ENCODE assay signal across 9 mouse cellular contexts in genomic region chr4:108798083-108798830, GRCm38 (mm10). TPM values are rescaled to one million over a fixed set of nuclear protein-coding genes. Genes with fewer than 3 reads are reported as not detected.
DNase-seq lines count a peak whose midpoint lies in the region; ATAC-seq lines count a peak whose summit lies in the region.
"Had no signal": no experiment of that assay in that cellular context is flagged by ENCODE, and none has a peak within 500 bp of the region (broad histone marks: within the 10 kb centered on the region; RNA-seq: fewer than 3 reads in every experiment).

No protein-coding gene starts in this region.

- no peak overlapping the region for H3K4me3 ChIP-seq in forebrain, embryonic 15.5 days
- H3K4me3 ChIP-seq: heart, embryonic 13.5 days had no signal

- no peaks in the 10 kb centered on the region for H3K27me3 ChIP-seq in forebrain, embryonic 15.5 days
- H3K27me3 ChIP-seq: heart, embryonic 13.5 days had no signal

- no peak overlapping the region for H3K27ac ChIP-seq in forebrain, embryonic 15.5 days (replicated peaks)
- H3K27ac ChIP-seq: heart, embryonic 13.5 days had no signal

- WGBS in forebrain, embryonic 15.5 days: 57% methylated on average over 2 of the region's 2 CpGs

- H3K4me2 ChIP-seq in forebrain, embryonic 15.5 days (replicated peaks): no peak overlapping the region
- H3K4me2 ChIP-seq: heart, embryonic 13.5 days had no signal

- no peaks in the 10 kb centered on the region for H3K4me1 ChIP-seq in forebrain, embryonic 15.5 days

- H3K9me3 ChIP-seq in forebrain, embryonic 15.5 days: no peaks in the 10 kb centered on the region
- H3K9me3 ChIP-seq: heart, embryonic 13.5 days had no signal

- peak; percentile 87 for DNase-seq in 3T3-L1 (ENCODE audit: low read depth, low spot score)
- DNase-seq in brain, adult 2 months (ENCODE audit: low read depth, low spot score): peak; percentile 85
- DNase-seq in kidney, adult 18-20 months: peak; percentile 79
- peak; percentile 67 for DNase-seq in left cerebral cortex, postnatal 4 days
- peak; percentile 85 for DNase-seq in retina, embryonic 14.5 days (ENCODE audit: low spot score)
- peak; percentile 51 to 69 for DNase-seq in urinary bladder, postnatal 36 days (ENCODE audit: low spot score in 2 of 2)

- no peak overlapping the region for H3K9ac ChIP-seq in forebrain, embryonic 15.5 days (replicated peaks)
- H3K9ac ChIP-seq: heart, embryonic 13.5 days had no signal

- no peaks in the 10 kb centered on the region for H3K36me3 ChIP-seq in forebrain, embryonic 15.5 days
- H3K36me3 ChIP-seq: heart, embryonic 13.5 days had no signal

- intact Hi-C loops in left cerebral cortex, postnatal 4 days (cut with DNase I): no loop called here

- peak; percentile 72 for ATAC-seq in CD4-positive, CD25-positive, alpha-beta regulatory T cell, adult 4 months
- ATAC-seq in forebrain, embryonic 15.5 days (replicated peaks): 0 out of 2 replicates have a peak, but pooled peaks have one; percentile 43

RNA-seq across cellular contexts. Expression of gene Zfyve9, which starts 17.7 kb away (rescaled TPM):
- 1 to 10 TPM in 1 of 2 experiments, under 1 TPM in 1; 0.87 to 1.6 TPM for polyA plus RNA-seq in CD4-positive, CD25-positive, alpha-beta regulatory T cell, adult 4 months (2017; shearing (Covaris generic))
- polyA plus RNA-seq in forebrain, embryonic 15.5 days (2015; fragmentation: Nextera tagmentation; extraction: Ambion mirVana): 6.1 and 6.6 TPM in 2 replicates
- 10 to 100 TPM; 49.6 to 53.0 TPM for total RNA-seq in left cerebral cortex, postnatal 4 days (2021)

RNA-seq across cellular contexts. Expression of gene Btf3l4, which starts 35.2 kb away (rescaled TPM):
- 10 to 100 TPM; 47.5 to 65.2 TPM for polyA plus RNA-seq in CD4-positive, CD25-positive, alpha-beta regulatory T cell, adult 4 months (2017; shearing (Covaris generic))
- polyA plus RNA-seq in forebrain, embryonic 15.5 days (2015; fragmentation: Nextera tagmentation; extraction: Ambion mirVana): 224 and 233 TPM in 2 replicates
- 100 to 1,000 TPM in 1 of 2 experiments, 10 to 100 TPM in 1; 99.8 to 114 TPM for total RNA-seq in left cerebral cortex, postnatal 4 days (2021)

RNA-seq across cellular contexts. Expression of gene Txndc12, which starts 36.1 kb away (rescaled TPM):
- polyA plus RNA-seq in CD4-positive, CD25-positive, alpha-beta regulatory T cell, adult 4 months (2017; shearing (Covaris generic)): 10 to 100 TPM; 58.1 to 68.8 TPM
- polyA plus RNA-seq in forebrain, embryonic 15.5 days (2015; fragmentation: Nextera tagmentation; extraction: Ambion mirVana): 86.6 and 90.0 TPM in 2 replicates
- 10 to 100 TPM; 52.4 to 55.6 TPM for total RNA-seq in left cerebral cortex, postnatal 4 days (2021)

RNA-seq across cellular contexts. Expression of gene Kti12, which starts 49.3 kb away (rescaled TPM):
- polyA plus RNA-seq in CD4-positive, CD25-positive, alpha-beta regulatory T cell, adult 4 months (2017; shearing (Covaris generic)): 10 to 100 TPM in 1 of 2 experiments, 1 to 10 TPM in 1; 8.1 to 13.5 TPM
- polyA plus RNA-seq in forebrain, embryonic 15.5 days (2015; fragmentation: Nextera tagmentation; extraction: Ambion mirVana): 33.2 and 33.9 TPM in 2 replicates
- total RNA-seq in left cerebral cortex, postnatal 4 days (2021): 10 to 100 TPM; 17.4 to 19.2 TPM

RNA-seq across cellular contexts. Expression of gene A730015C16Rik, which starts 50.2 kb away (rescaled TPM):
- polyA plus RNA-seq in CD4-positive, CD25-positive, alpha-beta regulatory T cell, adult 4 months (2017; shearing (Covaris generic)): not detected
- polyA plus RNA-seq in forebrain, embryonic 15.5 days (2015; fragmentation: Nextera tagmentation; extraction: Ambion mirVana): 1.2 and 2.2 TPM in 2 replicates
- not detected for total RNA-seq in left cerebral cortex, postnatal 4 days (2021)
